Mouse (Mus musculus): ENCODE data around the gene A830031A19Rik. TPM values are rescaled to one million over a fixed set of nuclear protein-coding genes. Genes with fewer than 3 reads are reported as not detected.
A peak's percentile ranks its signal among the peaks of the same experiment; 100 is the strongest.

The A830031A19Rik gene
- polyA plus RNA-seq, 1 experiment from 2014 or later, result not detected

- Histone ChIP-seq H3K4me2 (replicated peaks; ENCODE audit: low read depth) (peak overlapping the region; percentile 74), H3K9ac (ENCODE audit: low read depth, low read length) (peak overlapping the region; percentile 28; the same call in 1 of the 2 replicates), H3K4me3 (ENCODE audit: low read depth, low read length) (peak overlapping the region; percentile 44), H3K36me3 (ENCODE audit: control insufficient read depth, insufficient read depth) (no peaks in the 10 kb centered on the region), H3K4me1 (replicated peaks; ENCODE audit: control insufficient read depth, insufficient read depth, low read length) (no peaks in the 10 kb centered on the region; the same call in 1 of the 2 replicates), H3K9me3 (ENCODE audit: control insufficient read depth) (no peaks in the 10 kb centered on the region), H3K27ac (ENCODE audit: low read depth, low read length) (no peak overlapping the region), H3K27me3 (replicated peaks; ENCODE audit: control insufficient read depth, insufficient read depth, low read length) (no peaks in the 10 kb centered on the region)
- WGBS, result 7% methylated on average over 28 of the region's 28 CpGs
- peak; percentile 38; the same call in 1 of the 2 replicates for ATAC-seq
- peak; percentile 100 for TF ChIP-seq CTCF (IDR thresholded peaks at IDR 0.05; ENCODE audit: low read depth)
These were observed 25.4 kb downstream of the A830031A19Rik start for GRCm38 (mm10) chr11:24049226-24050031.

- no peak overlapping the region for H3K27ac ChIP-seq (ENCODE audit: low read depth, low read length)
- WGBS, result 70% methylated on average over 6 of the region's 6 CpGs
- H3K9me3 ChIP-seq (ENCODE audit: control insufficient read depth), result no peaks in the 10 kb centered on the region
- H3K36me3 ChIP-seq (ENCODE audit: control insufficient read depth, insufficient read depth), result no peaks in the 10 kb centered on the region
- H3K4me1 ChIP-seq (replicated peaks; ENCODE audit: control insufficient read depth, insufficient read depth, low read length), result no peaks in the 10 kb centered on the region
- H3K27me3 ChIP-seq (replicated peaks; ENCODE audit: control insufficient read depth, insufficient read depth, low read length), result no peaks in the 10 kb centered on the region
- no peak for TF ChIP-seq CTCF (IDR thresholded peaks at IDR 0.05; ENCODE audit: low read depth)
- no peak for ATAC-seq
- no peak overlapping the region for H3K4me2 ChIP-seq (replicated peaks; ENCODE audit: low read depth)
- no peak overlapping the region for H3K4me3 ChIP-seq (ENCODE audit: low read depth, low read length)
- no peak overlapping the region for H3K9ac ChIP-seq (ENCODE audit: low read depth, low read length)
These were observed 30.8 kb downstream of the A830031A19Rik start for GRCm38 (mm10) chr11:24044025-24044424.

- no peaks in the 10 kb centered on the region for H3K36me3 ChIP-seq (ENCODE audit: control insufficient read depth, insufficient read depth)
- H3K27me3 ChIP-seq (replicated peaks; ENCODE audit: control insufficient read depth, insufficient read depth, low read length), result no peaks in the 10 kb centered on the region
- no peak overlapping the region for H3K4me2 ChIP-seq (replicated peaks; ENCODE audit: low read depth)
- H3K27ac ChIP-seq (ENCODE audit: low read depth, low read length), result no peak overlapping the region
- ATAC-seq, result no peak
- 79% methylated on average over 1 of the region's 1 CpGs for WGBS
- H3K9me3 ChIP-seq (ENCODE audit: control insufficient read depth), result no peaks in the 10 kb centered on the region
- TF ChIP-seq CTCF (IDR thresholded peaks at IDR 0.05; ENCODE audit: low read depth), result no peak
- H3K4me1 ChIP-seq (replicated peaks; ENCODE audit: control insufficient read depth, insufficient read depth, low read length), result no peaks in the 10 kb centered on the region
- H3K4me3 ChIP-seq (ENCODE audit: low read depth, low read length), result no peak overlapping the region
- H3K9ac ChIP-seq (ENCODE audit: low read depth, low read length), result no peak overlapping the region
These were observed 54.1 kb downstream of the A830031A19Rik start for GRCm38 (mm10) chr11:24020760-24021159.

- no peak for ATAC-seq
- TF ChIP-seq CTCF (IDR thresholded peaks at IDR 0.05; ENCODE audit: low read depth), result no peak
These were observed 56.1 kb downstream of the A830031A19Rik start for GRCm38 (mm10) chr11:24018783-24019182.

GRCm38 (mm10) chr11:24016647-24017179 is 58.1 kb downstream of the A830031A19Rik start:
- Histone ChIP-seq H3K9me3 (ENCODE audit: control insufficient read depth) (no peaks in the 10 kb centered on the region), H3K9ac (ENCODE audit: low read depth, low read length) (no peak overlapping the region), H3K27me3 (replicated peaks; ENCODE audit: control insufficient read depth, insufficient read depth, low read length) (no peaks in the 10 kb centered on the region), H3K4me2 (replicated peaks; ENCODE audit: low read depth) (no peak overlapping the region), H3K36me3 (ENCODE audit: control insufficient read depth, insufficient read depth) (no peaks in the 10 kb centered on the region), H3K4me3 (ENCODE audit: low read depth, low read length) (no peak overlapping the region), H3K4me1 (replicated peaks; ENCODE audit: control insufficient read depth, insufficient read depth, low read length) (no peaks in the 10 kb centered on the region), H3K27ac (ENCODE audit: low read depth, low read length) (no peak overlapping the region)
- whole genome bisulfite sequencing, result 24% methylated on average over 2 of the region's 2 CpGs
- ATAC-seq, result no peak
- no peak for TF ChIP-seq CTCF (IDR thresholded peaks at IDR 0.05; ENCODE audit: low read depth)

More at GRCm38 (mm10) chr11:24018783-24019182, 56.1 kb downstream of the A830031A19Rik start:
- Histone ChIP-seq H3K36me3 (ENCODE audit: control insufficient read depth, insufficient read depth) (no peaks in the 10 kb centered on the region), H3K27me3 (replicated peaks; ENCODE audit: control insufficient read depth, insufficient read depth, low read length) (no peaks in the 10 kb centered on the region), H3K4me2 (replicated peaks; ENCODE audit: low read depth) (no peak overlapping the region), H3K4me3 (ENCODE audit: low read depth, low read length) (no peak overlapping the region), H3K4me1 (replicated peaks; ENCODE audit: control insufficient read depth, insufficient read depth, low read length) (no peaks in the 10 kb centered on the region), H3K9ac (ENCODE audit: low read depth, low read length) (no peak overlapping the region), H3K9me3 (ENCODE audit: control insufficient read depth) (no peaks in the 10 kb centered on the region), H3K27ac (ENCODE audit: low read depth, low read length) (no peak overlapping the region)
- WGBS, result 74% methylated on average over 2 of the region's 2 CpGs

GRCm38 (mm10) chr11:24016049-24016448 is 58.8 kb downstream of the A830031A19Rik start:
- no peak overlapping the region for H3K27ac ChIP-seq (ENCODE audit: low read depth, low read length)
- no peak overlapping the region for H3K4me2 ChIP-seq (replicated peaks; ENCODE audit: low read depth)
- no peak for ATAC-seq
- H3K36me3 ChIP-seq (ENCODE audit: control insufficient read depth, insufficient read depth), result no peaks in the 10 kb centered on the region
- WGBS, result 77% methylated on average over 3 of the region's 3 CpGs
- no peak overlapping the region for H3K4me3 ChIP-seq (ENCODE audit: low read depth, low read length)
- no peaks in the 10 kb centered on the region for H3K9me3 ChIP-seq (ENCODE audit: control insufficient read depth)
- H3K4me1 ChIP-seq (replicated peaks; ENCODE audit: control insufficient read depth, insufficient read depth, low read length), result no peaks in the 10 kb centered on the region
- H3K9ac ChIP-seq (ENCODE audit: low read depth, low read length), result no peak overlapping the region
- no peaks in the 10 kb centered on the region for H3K27me3 ChIP-seq (replicated peaks; ENCODE audit: control insufficient read depth, insufficient read depth, low read length)
- TF ChIP-seq CTCF (IDR thresholded peaks at IDR 0.05; ENCODE audit: low read depth), result no peak

All from intestine, postnatal 0 days (tissue).